Mouse (Mus musculus) intestine, embryonic 15.5 days (tissue): ENCODE measurements around the gene Cd53. TPM values are rescaled to one million over a fixed set of nuclear protein-coding genes. Genes with fewer than 3 reads are reported as not detected.
A peak's percentile ranks its signal among the peaks of the same experiment; 100 is the strongest.

Experiments
- ATAC-seq: fragments of 200-750 bp; cut with Nextera tagmentation; 2 replicates; pipeline ENCODE4 v1.8.0; 2017; ENCODE audit warnings: moderate TSS enrichment, moderate library complexity
- H3K27ac ChIP-seq: fragments of 300-500 bp; sonication (generic); 2 replicates; pipeline ENCODE4 v1.5.1; 2015; ENCODE audit warnings: mild to moderate bottlenecking, inconsistent platforms
- H3K27me3 ChIP-seq: fragments of 300-500 bp; sonication (generic); replicated peaks from 2 replicates; pipeline ENCODE4 v1.6.1; 2015; ENCODE audit warnings: inconsistent platforms
- H3K36me3 ChIP-seq: fragments of 300-500 bp; sonication (generic); 2 replicates; pipeline ENCODE4 v1.6.1; 2015; ENCODE audit warnings: inconsistent platforms
- H3K4me1 ChIP-seq: fragments of 300-500 bp; sonication (generic); replicated peaks from 2 replicates; pipeline ENCODE4 v1.6.1; 2015; ENCODE audit warnings: inconsistent platforms
- H3K4me2 ChIP-seq: fragments of 300-500 bp; sonication (generic); replicated peaks from 2 replicates; pipeline ENCODE4 v1.6.1; 2015; ENCODE audit warnings: mild to moderate bottlenecking, inconsistent platforms
- H3K4me3 ChIP-seq: fragments of 300-500 bp; sonication (generic); replicated peaks from 2 replicates; pipeline ENCODE4 v1.5.1; 2015; ENCODE audit warnings: inconsistent platforms
- H3K9ac ChIP-seq: fragments of 300-500 bp; sonication (generic); 2 replicates; pipeline ENCODE4 v1.6.1; 2015; ENCODE audit warnings: inconsistent platforms
- H3K9me3 ChIP-seq: fragments of 300-500 bp; sonication (generic); 2 replicates; pipeline ENCODE4 v1.6.1; 2016; ENCODE audit warnings: inconsistent platforms
- WGBS: fragments of 180-500 bp; shearing (Covaris S2); methylation state at CpG from one replicate; pipeline ENCODE4 v1.1.7; 2015; 5-methylcytosine and 5-hydroxymethylcytosine counted together
- polyA plus RNA-seq: library from polyadenylated mRNA; unstranded; fragments of >200 nt; fragmentation: Nextera tagmentation; extraction: Ambion mirVana; gene quantifications from 2 replicates; pipeline ENCODE4 v1.2.1, GENCODE M21; 2015

Gene Cd53
- polyA plus RNA-seq = 8.2 and 9.5 TPM in 2 replicates

DNA sequence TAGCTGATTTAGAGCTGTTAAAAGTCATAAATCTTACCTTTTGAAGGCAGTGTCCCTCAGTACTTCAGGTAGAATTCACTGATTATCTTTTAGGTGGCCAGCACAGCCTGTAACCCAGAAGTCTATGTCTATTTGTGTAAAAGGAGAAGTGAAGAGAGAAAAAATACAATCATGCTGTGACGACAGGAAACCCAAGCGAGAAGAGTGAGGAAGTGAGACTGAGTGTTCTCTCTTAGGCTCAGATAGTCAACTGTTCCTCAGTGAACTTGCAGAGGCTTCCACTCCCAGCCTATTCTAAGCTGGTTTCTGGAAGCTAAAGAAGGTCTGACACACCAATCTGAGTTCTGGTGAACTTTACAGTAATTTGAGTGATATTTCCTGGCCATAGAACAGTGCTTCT, at the start of gene Cd53:
Gene Cd53, minus strand, starts transcription at position 220 of the 400 bp plus-strand sequence.
- Histone ChIP-seq H3K4me3 (no peak within 1 kb of the TSS), H3K27me3 (no peaks in the 10 kb centered on the region), H3K27ac (no peak within 1 kb of the TSS), H3K36me3 (no peaks in the 10 kb centered on the region), H3K9ac (no peak within 1 kb of the TSS), H3K4me1 (no peaks in the 10 kb centered on the region), H3K9me3 (no peaks in the 10 kb centered on the region), H3K4me2 (no peak within 1 kb of the TSS)
- 78% methylated on average over 2 of the region's 2 CpGs for WGBS
- ATAC-seq = no peak

DNA sequence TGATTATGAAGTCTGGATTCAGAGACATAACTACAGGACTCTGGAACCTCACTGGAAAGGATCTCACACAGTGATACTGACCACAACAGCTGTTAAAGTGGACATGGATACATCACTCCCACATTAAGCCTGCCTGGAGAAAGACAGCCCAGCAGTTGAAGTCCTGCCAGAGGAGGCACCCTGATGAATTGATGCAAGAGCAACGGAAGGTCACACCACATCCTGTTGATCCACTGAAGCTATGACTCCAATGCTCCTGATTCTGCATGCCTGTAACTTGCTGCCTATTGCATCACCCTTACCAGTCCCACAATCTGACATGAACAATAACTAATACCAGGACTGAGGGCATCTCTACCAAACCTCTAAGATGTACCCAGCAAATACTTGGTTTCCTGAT, 42.2 kb upstream of the Cd53 start:
- Histone ChIP-seq H3K27me3 (no peaks in the 10 kb centered on the region), H3K9me3 (no peaks in the 10 kb centered on the region), H3K4me1 (no peaks in the 10 kb centered on the region), H3K4me3 (no peak overlapping the region), H3K4me2 (no peak overlapping the region), H3K9ac (no peak overlapping the region), H3K27ac (no peak overlapping the region), H3K36me3 (no peaks in the 10 kb centered on the region)
- no peak for ATAC-seq
- WGBS = 74% methylated on average over 1 of the region's 1 CpGs

DNA sequence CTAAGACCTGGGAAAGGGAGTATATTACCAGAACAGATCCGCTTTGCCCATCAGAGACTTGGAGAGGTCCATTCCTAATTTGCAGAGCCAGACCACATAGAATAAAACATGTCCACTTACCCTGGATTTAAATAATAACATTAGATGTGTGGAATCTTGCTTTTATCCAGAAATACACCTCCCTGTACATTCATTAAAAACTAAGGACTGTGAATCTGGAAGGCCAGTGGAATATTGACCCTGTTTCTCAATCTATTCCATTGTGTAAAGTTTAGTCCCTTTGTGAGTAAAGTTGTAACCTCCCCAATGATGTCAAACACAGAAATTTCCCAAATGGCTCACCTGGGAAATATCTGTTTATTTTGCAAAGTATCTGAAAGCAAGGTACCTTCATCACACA, 36.2 kb upstream of the Cd53 start, which contains the start of gene Olfr266:
Gene Olfr266, minus strand, starts transcription at position 101 of the 400 bp plus-strand sequence.
- H3K27ac ChIP-seq = no peak within 1 kb of the TSS
- no peaks in the 10 kb centered on the region for H3K4me1 ChIP-seq
- H3K4me2 ChIP-seq = no peak within 1 kb of the TSS
- WGBS = 91% methylated on average over 1 of the region's 1 CpGs
- H3K9ac ChIP-seq = no peak within 1 kb of the TSS
- no peaks in the 10 kb centered on the region for H3K9me3 ChIP-seq
- no peaks in the 10 kb centered on the region for H3K27me3 ChIP-seq
- no peak within 1 kb of the TSS for H3K4me3 ChIP-seq
- ATAC-seq = no peak
- H3K36me3 ChIP-seq = no peaks in the 10 kb centered on the region

DNA sequence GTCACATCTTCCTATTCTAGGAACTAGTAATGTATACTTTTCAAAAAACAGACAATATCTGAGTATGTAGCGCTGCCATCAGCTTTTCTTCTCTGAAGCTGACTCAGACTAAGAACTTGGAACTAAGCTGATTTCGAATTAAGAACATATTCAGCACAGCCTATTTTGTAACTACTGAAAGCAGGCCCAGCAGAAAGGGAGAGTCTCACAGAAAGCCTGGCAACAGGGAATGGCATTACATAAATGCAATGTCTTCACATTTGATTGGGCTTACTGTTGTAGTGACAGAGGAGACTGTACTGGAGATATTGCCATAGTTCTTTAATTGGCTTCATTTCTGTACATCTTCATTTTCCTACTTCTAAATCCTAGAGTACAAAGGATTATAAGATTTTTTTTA, 27.7 kb upstream of the Cd53 start:
- Histone ChIP-seq H3K27me3 (no peaks in the 10 kb centered on the region), H3K27ac (no peak overlapping the region), H3K4me3 (no peak overlapping the region), H3K4me2 (no peak overlapping the region), H3K9me3 (no peaks in the 10 kb centered on the region), H3K9ac (no peak overlapping the region), H3K4me1 (no peaks in the 10 kb centered on the region), H3K36me3 (no peaks in the 10 kb centered on the region)
- WGBS = 83% methylated on average over 2 of the region's 2 CpGs
- no peak for ATAC-seq

DNA sequence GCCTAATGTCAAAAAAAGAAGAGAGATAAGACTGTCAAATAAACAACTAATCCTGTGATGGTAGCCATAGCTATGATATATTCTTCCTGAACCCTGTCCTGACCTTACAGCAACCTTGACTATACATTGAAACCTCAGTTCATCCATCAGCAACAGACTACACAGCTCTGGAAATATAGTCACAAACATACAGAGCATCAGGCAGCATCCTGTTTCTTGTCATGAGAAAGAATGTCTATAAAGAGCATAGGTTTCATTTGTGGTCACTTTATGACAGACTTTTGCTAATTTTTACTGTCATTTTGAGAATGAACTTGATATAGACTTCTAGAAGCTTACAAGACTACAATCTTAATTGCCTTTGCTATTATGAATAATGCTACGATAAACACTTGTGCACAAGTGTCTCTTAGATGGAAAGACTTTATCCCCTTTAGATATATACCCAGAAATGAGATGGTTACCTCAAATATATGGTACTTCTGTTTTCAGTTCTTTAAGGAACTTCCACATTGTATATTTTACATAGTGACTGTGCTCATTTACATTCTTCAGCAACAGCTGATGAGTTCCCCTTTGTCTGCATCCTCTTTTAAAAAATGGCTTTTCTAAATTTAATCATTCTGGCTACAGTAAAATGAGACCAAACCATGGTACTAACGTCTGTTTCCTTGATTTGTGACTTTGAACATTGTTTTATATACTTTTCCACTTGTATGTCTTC, 19.2 kb upstream of the Cd53 start:
- H3K4me2 ChIP-seq = no peak overlapping the region
- 62% methylated on average over 2 of the region's 2 CpGs for WGBS
- no peaks in the 10 kb centered on the region for H3K27me3 ChIP-seq
- H3K9me3 ChIP-seq = 0 out of 2 replicates have a peak, but pooled peaks cover 4% of the 10 kb centered on the region
- H3K27ac ChIP-seq = no peak overlapping the region
- no peak overlapping the region for H3K9ac ChIP-seq
- H3K4me1 ChIP-seq = no peaks in the 10 kb centered on the region
- H3K4me3 ChIP-seq = no peak overlapping the region
- H3K36me3 ChIP-seq = no peaks in the 10 kb centered on the region
- ATAC-seq = no peak

DNA sequence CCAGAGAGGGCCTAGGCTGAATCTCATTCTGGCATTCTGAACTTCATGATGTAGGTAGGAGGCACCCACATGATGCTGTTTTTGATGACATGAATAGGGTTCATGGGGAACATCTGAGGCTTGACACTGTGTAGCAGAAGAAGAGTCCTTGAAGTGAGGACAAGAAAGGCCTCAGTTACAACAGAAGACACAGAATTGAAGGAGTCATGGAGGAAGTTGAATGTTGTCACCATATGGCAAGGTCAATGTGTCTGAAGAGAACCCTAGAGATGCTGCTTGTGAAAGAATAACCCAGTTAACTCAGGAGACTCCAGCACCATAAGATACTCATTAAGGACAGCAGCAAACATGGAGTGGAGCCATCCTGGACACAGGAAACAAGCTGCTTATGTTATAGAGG, 8.1 kb upstream of the Cd53 start:
- no peaks in the 10 kb centered on the region for H3K36me3 ChIP-seq
- H3K9me3 ChIP-seq = no peaks in the 10 kb centered on the region
- H3K4me1 ChIP-seq = no peaks in the 10 kb centered on the region
- H3K4me2 ChIP-seq = no peak overlapping the region
- no peak overlapping the region for H3K27ac ChIP-seq
- no peak for ATAC-seq
- H3K9ac ChIP-seq = no peak overlapping the region
- no peak overlapping the region for H3K4me3 ChIP-seq
- H3K27me3 ChIP-seq = no peaks in the 10 kb centered on the region

DNA sequence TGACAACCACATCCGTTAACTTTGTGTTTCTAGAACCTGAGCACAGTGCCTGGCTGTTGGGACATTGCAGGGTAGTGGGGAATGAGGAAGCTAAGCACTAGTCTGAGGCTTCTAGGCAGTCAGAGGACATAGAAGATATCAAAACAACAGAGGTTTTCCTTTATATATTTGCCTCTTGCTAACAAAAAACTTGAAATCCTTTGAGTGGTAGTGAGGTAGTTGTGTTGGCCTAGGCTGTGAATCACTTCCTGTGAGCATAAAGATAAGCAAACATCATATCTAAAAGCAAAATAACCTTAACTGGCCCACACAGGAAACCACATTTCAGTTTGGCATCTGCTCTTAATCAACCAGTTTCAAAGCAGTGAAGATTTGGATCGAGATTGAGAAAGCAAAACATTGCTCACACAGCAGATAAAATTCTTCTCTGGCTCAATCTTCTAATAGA, 1.5 kb downstream of the Cd53 start:
- Histone ChIP-seq H3K9ac (no peak overlapping the region), H3K36me3 (no peaks in the 10 kb centered on the region), H3K27me3 (no peaks in the 10 kb centered on the region), H3K4me2 (no peak overlapping the region), H3K4me3 (no peak overlapping the region), H3K27ac (no peak overlapping the region), H3K4me1 (no peaks in the 10 kb centered on the region), H3K9me3 (no peaks in the 10 kb centered on the region)
- WGBS = 66% methylated on average over 2 of the region's 2 CpGs
- no peak for ATAC-seq

DNA sequence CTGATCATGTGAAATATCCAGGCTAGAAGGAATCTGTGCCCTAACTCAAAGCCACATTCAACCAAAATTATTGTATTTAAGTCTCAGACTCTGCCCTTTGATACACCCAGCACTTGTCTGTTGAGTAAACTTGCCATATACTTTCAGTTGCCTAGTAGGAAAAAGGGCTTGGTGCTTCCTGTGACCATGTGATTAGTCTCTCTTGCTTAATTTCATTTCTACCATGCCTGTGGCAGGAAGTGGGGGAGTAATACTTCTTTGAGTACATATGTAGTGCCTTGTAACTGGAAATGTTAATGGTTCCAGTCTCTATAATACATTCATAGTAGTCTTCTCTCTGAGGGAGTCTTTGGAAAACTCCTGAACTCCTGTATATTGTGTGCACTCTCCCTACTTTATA, 2.0 kb downstream of the Cd53 start:
- no peak for ATAC-seq
- no peaks in the 10 kb centered on the region for H3K4me1 ChIP-seq
- no peak overlapping the region for H3K27ac ChIP-seq
- H3K27me3 ChIP-seq = no peaks in the 10 kb centered on the region
- no peak overlapping the region for H3K9ac ChIP-seq
- H3K9me3 ChIP-seq = no peaks in the 10 kb centered on the region
- H3K36me3 ChIP-seq = no peaks in the 10 kb centered on the region
- H3K4me3 ChIP-seq = no peak overlapping the region
- no peak overlapping the region for H3K4me2 ChIP-seq

DNA sequence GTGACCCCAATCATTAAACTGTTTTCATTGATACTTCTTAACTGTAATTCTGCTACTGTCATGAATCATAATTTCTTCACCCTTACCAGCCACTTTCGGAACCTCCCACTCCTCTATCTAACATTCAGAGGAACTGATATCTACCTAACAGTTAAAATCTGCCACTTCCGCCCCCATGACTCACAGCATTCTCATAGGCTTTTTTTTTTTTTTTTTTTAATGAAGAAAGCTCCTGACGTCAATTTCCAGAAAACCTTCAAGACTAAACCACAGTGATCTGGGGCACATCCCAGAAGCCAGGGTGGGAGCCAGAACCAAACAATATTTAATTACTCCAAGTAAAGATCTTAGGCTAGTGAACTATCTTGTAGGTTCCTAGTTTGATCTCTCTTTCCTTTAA, 4.8 kb downstream of the Cd53 start:
- ATAC-seq = no peak
- H3K9me3 ChIP-seq = no peaks in the 10 kb centered on the region
- H3K27ac ChIP-seq = no peak overlapping the region
- H3K36me3 ChIP-seq = no peaks in the 10 kb centered on the region
- H3K4me3 ChIP-seq = no peak overlapping the region
- WGBS = 75% methylated on average over 3 of the region's 3 CpGs
- no peaks in the 10 kb centered on the region for H3K4me1 ChIP-seq
- H3K4me2 ChIP-seq = no peak overlapping the region
- no peak overlapping the region for H3K9ac ChIP-seq
- no peaks in the 10 kb centered on the region for H3K27me3 ChIP-seq

DNA sequence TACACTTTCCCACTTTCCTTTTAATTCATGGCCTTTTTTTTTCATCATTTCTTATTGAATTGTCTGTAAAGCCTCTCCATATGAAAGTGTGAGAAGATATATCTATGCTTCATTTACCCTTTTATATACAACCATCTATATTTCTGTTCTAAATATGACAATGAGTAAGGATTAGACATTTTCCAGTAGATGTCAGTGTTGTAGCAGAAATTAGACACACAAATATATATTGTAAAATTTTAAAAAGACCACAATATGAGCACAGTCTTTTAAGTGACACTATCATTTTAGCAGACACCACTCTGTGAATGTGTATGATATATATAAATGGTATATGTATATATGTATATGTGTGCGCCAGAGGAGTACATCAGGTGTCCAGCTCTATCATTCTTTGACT, 18.1 kb downstream of the Cd53 start:
- no peaks in the 10 kb centered on the region for H3K9me3 ChIP-seq
- H3K27me3 ChIP-seq = no peaks in the 10 kb centered on the region
- no peaks in the 10 kb centered on the region for H3K36me3 ChIP-seq
- H3K4me1 ChIP-seq = no peaks in the 10 kb centered on the region
- H3K4me3 ChIP-seq = no peak overlapping the region
- WGBS = 88% methylated on average over 1 of the region's 1 CpGs
- no peak for ATAC-seq
- H3K27ac ChIP-seq = no peak overlapping the region
- H3K4me2 ChIP-seq = no peak overlapping the region
- H3K9ac ChIP-seq = no peak overlapping the region

DNA sequence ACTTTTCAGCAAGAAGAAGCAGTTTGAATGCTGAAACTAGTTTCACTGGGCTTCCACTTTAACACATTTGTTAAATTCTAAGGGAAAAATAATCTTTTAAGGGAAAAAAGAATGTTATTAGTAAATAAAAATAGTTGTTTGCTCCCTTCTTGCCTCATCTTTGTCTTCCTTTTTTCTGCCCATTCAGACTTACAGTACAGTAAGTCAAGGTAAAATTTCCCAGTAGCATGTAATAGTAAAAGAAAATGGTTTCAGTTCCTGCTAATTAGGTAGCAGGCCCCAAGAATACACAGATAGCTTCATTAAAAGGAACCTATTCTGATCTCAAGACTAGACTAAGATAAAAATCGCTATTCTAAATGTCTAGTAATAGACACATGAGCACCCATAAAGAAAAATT, 34.1 kb downstream of the Cd53 start:
- no peak overlapping the region for H3K9ac ChIP-seq
- no peak overlapping the region for H3K4me2 ChIP-seq
- H3K4me1 ChIP-seq = no peaks in the 10 kb centered on the region
- 58% methylated on average over 1 of the region's 1 CpGs for WGBS
- H3K36me3 ChIP-seq = no peaks in the 10 kb centered on the region
- no peaks in the 10 kb centered on the region for H3K27me3 ChIP-seq
- H3K9me3 ChIP-seq = no peaks in the 10 kb centered on the region
- ATAC-seq = no peak
- no peak overlapping the region for H3K4me3 ChIP-seq
- H3K27ac ChIP-seq = no peak overlapping the region

DNA sequence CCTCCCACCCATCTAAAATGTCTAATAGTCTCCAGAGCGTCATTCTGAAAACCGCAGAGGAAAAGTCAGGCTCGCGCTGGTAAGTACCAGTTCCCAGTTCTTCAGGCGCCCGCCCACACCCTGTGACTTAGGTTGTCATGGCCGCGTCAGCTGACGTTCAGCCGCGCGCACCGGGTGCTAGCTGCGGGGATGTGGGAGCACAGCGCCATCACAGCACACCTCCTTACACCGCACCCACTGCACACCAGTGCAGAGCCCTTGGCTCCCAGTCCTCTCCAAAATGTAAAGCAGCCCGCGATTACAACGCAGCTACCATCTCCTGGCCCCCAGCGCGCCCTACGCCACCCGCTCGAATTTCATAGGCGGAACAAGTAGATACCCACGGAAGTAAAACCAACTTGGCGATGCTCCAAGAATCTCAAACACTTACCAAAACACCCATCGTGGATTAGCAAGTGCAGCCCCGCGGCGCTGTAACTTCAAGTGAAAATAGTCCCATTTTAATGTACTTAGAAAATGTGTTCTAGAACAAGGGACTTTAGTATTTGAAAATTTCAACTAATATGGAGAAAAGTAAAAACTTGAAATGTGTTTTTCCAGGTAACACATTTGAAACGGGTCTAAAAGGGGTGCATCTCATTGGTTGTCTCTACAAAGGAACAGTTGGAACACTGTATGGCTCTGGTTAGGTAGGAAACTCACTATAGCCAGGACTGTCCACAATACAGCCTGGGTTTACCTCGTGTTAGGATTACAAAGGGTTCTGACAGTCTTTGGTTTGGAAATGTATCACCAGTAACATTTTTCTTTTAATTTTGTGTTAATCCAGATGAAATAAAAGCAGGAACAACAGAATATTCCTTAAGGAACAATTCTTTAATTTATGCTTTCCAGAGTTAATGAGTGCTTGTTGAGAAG, 67.7 kb downstream of the Cd53 start:
- Histone ChIP-seq H3K36me3 (no peaks in the 10 kb centered on the region), H3K9me3 (no peaks in the 10 kb centered on the region), H3K4me3 (peak overlapping the region; percentile 63), H3K27me3 (no peaks in the 10 kb centered on the region), H3K27ac (peak overlapping the region; percentile 96), H3K4me2 (peak overlapping the region; percentile 57), H3K4me1 (no peaks in the 10 kb centered on the region), H3K9ac (peak overlapping the region; percentile 57)
- WGBS = under 1% methylated on average over 33 of the region's 33 CpGs
- ATAC-seq = peak; percentile 95
